Mouse (Mus musculus): ENCODE measurements around the gene Rnf187.

GRCm38 (mm10) chr11:58926651-58927050 is 12.1 kb downstream of the Rnf187 start:
- TF ChIP-seq CTCF (IDR thresholded peaks at IDR 0.05; ENCODE audit: extremely low read depth, insufficient read length, insufficient replicate concordance, low read depth, low read length) (no peak), POLR2A (IDR thresholded peaks at IDR 0.05; ENCODE audit: low read depth, low read length) (no peak)

Data from small intestine, adult 2 months (tissue).